Mouse (Mus musculus): ENCODE results near the gene Knstrn.

The Knstrn gene

GRCm38 (mm10) chr2:118790551-118791525 lies 23.0 kb upstream of the Knstrn start:
- CTCF ChIA-PET: interaction anchor here (0.6 kb wide), 1 partner anchor 12 kb away, joined by 4 read pairs; no protein-coding TSS in a partner anchor

DNA sequence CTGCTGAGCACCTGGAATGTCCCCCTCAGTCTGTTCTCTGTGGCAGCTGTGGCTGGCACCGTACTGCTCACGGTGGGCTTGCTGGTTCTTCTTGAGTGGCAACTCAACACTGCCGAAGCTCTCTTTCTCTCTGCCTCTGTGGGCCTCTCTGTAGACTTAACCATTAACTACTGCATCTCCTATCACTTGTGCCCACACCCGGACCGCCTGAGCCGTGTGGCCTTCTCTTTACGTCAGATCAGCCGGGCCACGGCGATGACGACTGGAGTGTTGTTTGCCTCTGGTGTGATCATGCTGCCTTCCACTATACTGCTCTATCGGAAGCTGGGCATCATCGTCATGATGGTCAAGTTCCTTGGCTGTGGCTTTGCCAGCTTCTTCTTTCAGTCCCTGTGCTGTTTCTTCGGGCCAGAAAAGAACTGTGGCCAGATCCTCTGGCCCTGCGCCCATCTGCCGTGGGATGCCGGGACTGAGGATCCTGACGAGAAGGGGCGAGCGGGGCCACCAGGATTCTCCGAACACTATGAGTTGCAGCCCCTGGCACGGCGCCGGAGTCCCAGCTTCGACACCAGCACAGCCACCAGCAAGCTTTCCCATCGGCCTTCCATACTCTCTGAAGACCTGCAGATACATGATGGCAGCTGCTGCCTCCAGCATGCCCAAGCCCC lies 22.1 kb upstream of the Knstrn start:
- CTCF ChIA-PET: interaction anchor here (0.6 kb wide), 2 partner anchors 13 to 88 kb away, joined by 4 to 13 read pairs; no protein-coding TSS in a partner anchor

- CTCF ChIA-PET: interaction anchor here (0.6 kb wide), 1 partner anchor 87 kb away, joined by 13 read pairs; no protein-coding TSS in a partner anchor
These were observed 21.6 kb upstream of the Knstrn start for GRCm38 (mm10) chr2:118792259-118792613.

GRCm38 (mm10) chr2:118793636-118794035 lies 20.2 kb upstream of the Knstrn start:
- CTCF ChIA-PET: no interaction called here

DNA sequence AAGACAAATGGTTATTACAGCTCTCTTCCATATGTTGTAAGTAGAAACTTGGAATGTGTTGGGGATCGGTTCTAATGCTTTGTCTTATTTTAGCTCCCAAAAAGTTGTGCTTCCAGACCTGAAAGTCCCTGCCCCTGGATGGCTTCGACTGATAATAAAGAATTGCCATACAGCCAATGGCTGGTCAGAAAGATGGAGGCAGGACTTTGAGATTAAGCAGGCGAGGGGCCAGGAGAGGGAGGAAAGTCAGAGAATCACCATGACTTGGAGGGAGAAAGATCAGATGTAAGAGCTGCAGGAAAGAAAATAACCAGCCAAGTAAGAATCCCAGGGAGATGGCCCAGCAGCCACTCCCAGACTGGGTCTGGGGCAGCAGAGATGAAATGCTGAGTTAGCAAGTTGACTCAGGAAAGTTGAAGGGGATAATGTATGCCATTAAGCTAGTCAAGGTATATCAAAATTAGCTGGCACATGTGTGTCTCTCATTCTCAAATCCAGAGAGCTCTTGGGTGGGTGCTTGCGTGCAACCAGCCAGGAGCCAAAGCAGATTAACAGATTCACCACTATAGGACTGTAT lies 11.2 kb upstream of the Knstrn start:
- CTCF ChIA-PET: no interaction called here

DNA sequence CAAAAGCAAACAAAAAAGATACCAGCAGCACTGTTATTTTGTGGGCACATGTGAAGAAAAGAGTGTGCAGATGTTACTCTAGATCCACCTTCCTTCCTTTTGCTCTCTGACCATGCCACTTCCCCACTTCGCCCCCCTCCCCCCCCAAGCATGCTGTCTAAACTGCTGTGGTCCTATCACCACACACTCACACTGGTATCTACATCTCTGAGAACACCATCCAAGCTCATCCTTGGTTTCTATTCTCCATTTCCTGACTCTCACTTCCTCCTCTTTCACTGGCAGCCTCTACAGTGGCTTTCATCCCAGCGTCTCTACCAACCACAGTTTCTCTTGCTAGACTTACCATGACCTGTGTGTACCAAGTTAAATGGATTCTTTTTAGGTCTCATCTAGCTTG lies 9.3 kb upstream of the Knstrn start:
- CTCF ChIA-PET: interaction anchor here (0.9 kb wide), 1 partner anchor 28 kb away, joined by 4 read pairs; no protein-coding TSS in a partner anchor

- CTCF ChIA-PET: interaction anchor here (0.9 kb wide), 1 partner anchor 27 kb away, joined by 4 read pairs; no protein-coding TSS in a partner anchor
These were observed 8.7 kb upstream of the Knstrn start for GRCm38 (mm10) chr2:118805137-118805536.

- CTCF ChIA-PET: no interaction called here
These were observed 8.0 kb upstream of the Knstrn start for GRCm38 (mm10) chr2:118805756-118806155.

DNA sequence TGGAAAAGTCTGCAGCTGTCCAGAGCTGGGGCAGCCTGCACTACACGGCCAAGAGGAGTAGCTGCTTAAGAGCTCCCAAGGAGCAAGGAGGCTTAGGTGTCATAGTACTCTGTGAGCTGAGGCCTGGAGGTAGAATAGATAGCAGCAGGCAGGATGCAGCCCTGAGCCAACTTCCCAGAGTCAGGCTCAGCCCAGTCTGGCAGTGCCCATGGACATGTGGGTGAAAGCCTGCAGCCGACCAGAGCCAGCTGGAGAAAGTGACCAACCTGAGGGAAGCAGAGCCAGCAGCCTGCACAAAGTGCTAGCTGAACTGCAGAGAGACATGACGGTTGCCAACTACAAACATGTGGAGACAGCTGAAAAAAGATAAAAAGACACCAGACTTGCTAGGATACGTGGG lies 6.9 kb upstream of the Knstrn start:
- CTCF ChIA-PET: no interaction called here

DNA sequence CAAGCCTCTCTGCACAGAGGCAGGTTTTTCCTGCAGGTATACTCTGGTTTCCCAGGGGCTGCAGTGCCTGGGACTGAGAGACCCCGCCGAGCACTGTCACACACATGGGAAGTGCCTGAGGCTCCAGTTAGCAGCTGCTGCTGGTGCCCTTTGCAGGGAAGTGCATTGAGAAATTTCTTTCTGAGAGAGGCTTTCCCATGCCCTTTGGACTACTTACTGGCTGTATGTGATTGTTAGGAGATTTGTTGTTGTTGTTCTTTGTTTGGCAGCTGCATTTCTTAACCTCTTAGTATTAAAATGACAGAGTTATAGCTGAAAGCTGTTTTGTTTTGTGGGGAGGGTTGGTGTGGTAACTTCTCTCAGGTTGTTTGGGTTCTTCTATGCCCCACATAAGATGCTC lies 2.9 kb upstream of the Knstrn start:
- CTCF ChIA-PET: no interaction called here

DNA sequence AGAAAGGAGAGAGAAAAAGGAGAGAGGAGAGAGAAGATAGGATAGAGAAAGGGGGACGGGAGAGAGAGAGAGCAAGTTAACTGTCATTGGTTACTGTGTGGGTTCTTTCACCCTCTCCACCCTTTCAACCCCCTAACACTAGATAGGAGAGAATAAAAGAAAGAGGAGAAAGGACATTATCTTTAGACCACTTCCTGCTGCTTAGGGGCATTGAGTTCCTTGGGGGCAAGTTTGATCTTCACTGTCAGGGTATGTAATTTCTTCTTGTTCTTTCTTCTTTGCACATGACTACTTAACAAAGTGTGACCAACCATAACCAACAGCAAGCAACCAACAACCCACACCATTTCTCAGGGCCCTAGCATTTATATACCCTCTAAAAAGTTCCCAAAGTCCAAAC lies 1.1 kb upstream of the Knstrn start:
- CTCF ChIA-PET: no interaction called here

DNA sequence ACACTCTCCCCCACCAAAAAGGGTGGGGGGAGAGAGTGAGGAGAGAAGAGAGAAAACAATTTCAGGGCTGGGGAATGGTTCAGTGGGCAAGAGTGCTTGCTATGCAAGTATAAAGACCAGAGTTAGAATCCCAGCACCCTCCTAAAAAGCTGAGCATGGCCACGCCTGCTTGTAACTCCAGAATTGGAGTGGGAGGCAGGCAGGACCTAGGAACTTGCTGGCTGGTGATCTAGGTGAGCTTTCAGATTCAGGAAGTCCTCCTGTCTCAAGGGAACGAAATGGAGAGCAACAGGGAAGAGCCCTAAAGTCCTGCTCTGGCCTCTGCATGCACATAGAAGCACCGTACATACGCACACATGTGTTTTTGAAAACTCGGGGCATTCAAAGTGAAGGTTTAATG lies 9.0 kb downstream of the Knstrn start:
- CTCF ChIA-PET: interaction anchor here (0.5 kb wide), 1 partner anchor 583 kb away, joined by 3 read pairs; no protein-coding TSS in a partner anchor

DNA sequence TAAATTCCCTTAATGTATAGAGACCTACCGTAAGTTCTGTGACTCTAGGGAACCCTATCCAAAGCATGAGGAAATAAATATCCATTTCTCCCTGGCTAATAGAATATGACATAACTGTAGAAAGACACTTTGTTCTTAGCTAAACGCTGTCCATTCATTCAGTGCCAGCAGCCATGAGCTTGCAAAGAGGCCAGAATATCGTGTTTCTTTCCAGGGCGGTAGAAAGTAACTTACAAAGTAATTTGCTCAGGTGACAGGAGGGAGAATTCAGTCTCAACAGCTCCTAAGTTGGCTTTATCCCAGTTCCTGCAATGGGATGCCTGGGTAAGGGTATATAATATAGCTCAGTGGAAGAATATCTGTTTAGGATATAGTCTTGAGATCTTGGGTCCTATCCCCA lies 10.6 kb downstream of the Knstrn start:
- CTCF ChIA-PET: no interaction called here

DNA sequence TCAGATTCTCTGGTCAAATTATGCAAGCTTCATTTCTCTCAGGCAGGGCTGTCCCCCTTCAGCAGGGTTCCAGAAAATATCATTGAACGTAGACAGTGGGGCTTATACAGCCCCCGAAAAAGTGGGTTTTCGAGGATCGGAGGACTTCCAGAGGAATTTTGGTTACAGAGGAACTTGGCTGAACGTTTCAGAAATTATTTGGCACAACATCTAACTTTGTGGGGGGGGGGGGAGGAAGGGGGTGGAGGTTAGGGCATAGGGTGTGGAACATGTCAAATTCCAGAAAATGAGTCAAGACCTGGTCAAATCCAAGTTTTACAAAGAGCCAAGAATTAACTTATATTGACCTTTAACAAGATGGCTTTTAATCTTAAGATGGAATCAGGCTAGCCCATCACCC lies 15.3 kb downstream of the Knstrn start:
- CTCF ChIA-PET: no interaction called here

DNA sequence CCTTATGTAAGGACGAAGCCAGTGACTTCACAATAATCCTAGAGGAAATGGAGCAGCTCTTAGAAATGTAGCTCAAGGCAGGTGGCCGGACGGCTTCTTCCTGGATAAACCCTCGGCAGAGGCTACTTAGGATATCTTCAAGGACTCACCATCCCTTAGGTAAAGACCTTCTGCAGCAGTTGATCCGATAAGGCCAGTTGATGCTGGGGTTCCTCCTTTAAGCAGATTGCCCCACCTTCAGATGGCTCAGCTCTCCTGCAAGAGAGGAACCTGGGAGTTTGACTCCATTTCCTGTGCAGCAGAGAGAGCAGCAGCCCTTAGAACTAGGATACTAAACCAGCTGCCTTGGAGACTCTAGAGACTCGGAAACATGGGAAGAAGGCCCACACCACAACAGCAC lies 20.3 kb downstream of the Knstrn start:
- CTCF ChIA-PET: no interaction called here

GRCm38 (mm10) chr2:118835115-118835514 lies 21.3 kb downstream of the Knstrn start:
- CTCF ChIA-PET: no interaction called here

DNA sequence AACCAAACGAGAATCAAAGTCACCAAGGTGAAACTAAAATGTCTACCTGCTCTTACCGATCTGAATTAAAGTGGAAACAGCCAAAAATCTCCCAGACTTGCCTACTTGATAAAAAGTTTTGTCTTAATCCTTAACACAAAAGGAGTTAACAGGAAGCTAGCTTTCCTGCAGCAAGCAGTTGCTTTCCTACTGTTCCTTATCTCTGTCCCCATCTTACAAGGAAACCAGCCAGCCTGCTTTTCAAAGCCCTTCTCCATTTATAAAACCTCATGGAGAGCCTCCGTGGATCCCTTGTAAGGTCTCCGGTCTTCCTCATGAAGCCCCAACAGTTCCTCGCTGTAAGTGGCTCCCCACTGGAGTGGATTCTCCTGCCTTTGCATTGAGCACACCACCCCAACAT lies 24.5 kb downstream of the Knstrn start:
- CTCF ChIA-PET: no interaction called here

GRCm38 (mm10) chr2:118841186-118841585 lies 27.4 kb downstream of the Knstrn start:
- CTCF ChIA-PET: no interaction called here

GRCm38 (mm10) chr2:118841774-118842173 lies 28.0 kb downstream of the Knstrn start:
- CTCF ChIA-PET: interaction anchor here (0.6 kb wide), 1 partner anchor 78 kb away, joined by 3 read pairs; no protein-coding TSS in a partner anchor

GRCm38 (mm10) chr2:118844427-118844826 lies 30.6 kb downstream of the Knstrn start:
- CTCF ChIA-PET: no interaction called here

DNA sequence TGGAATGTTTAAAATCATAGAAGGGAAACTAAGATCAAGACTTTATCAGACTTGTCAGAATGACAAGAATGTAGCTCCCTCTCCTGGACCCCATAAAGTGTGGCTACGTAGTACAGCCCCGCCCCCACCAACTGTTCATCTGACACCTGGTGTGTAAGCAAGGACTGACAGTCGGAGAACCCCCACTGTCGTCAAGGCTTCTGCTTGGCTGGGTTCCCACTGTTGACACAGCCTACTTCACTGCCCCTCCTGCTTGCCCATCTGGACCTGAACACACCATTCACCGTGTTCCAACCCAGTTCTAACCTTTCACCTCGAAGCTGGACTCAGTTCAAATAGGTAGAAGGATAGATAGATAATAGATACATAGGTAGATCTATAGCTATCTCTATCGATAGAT lies 32.4 kb downstream of the Knstrn start:
- CTCF ChIA-PET: interaction anchor here (0.6 kb wide), 1 partner anchor 100 kb away, joined by 3 read pairs; no protein-coding TSS in a partner anchor

- CTCF ChIA-PET: no interaction called here
These were observed 38.0 kb downstream of the Knstrn start for GRCm38 (mm10) chr2:118851756-118852155.
